Mouse (Mus musculus) cerebellum, adult 2 months (tissue): ENCODE measurements at regions not wholly inside any gene's neighbourhood (a gene's known extent, or its start where the extent isn't known, plus 50 kb on each side); places are given as distances from the start of the nearest gene placed in this dataset.

Experiments used
- CTCF ChIP-seq: fragments of 200-500 bp; IDR thresholded peaks from 2 replicates; pipeline ENCODE4 v1.5.1; 2011; ENCODE audit warnings: low read depth, mild to moderate bottlenecking, control low read depth, low read length, moderate library complexity, borderline replicate concordance; ENCODE audit not compliant: insufficient read depth
- POLR2A ChIP-seq: fragments of 200-500 bp; IDR thresholded peaks from 2 replicates; pipeline ENCODE4 v1.6.1; 2011; ENCODE audit warnings: low read length, control low read depth, borderline replicate concordance; ENCODE audit not compliant: insufficient read depth

- no peak for TF ChIP-seq POLR2A
- no peak for TF ChIP-seq CTCF
These were observed 72.6 kb downstream of the Asb1 start for GRCm38 (mm10) chr1:91612912-91613311.
